Mouse (Mus musculus): ENCODE measurements around the gene Vps26a.
"Not testable (repeated sequence)": the region's sequence is repeated elsewhere in the genome, so short reads cannot be mapped to it uniquely, and the experiment has no call there.

Gene Vps26a

GRCm38 (mm10) chr10:62500916-62501615 lies 14.5 kb upstream of the Vps26a start:
- DNase-seq (ENCODE audit: low read depth, low spot score) = no peak

GRCm38 (mm10) chr10:62500088-62500915 lies 13.7 kb upstream of the Vps26a start:
- peak; percentile 84 for DNase-seq (ENCODE audit: low read depth, low spot score)

- DNase-seq (ENCODE audit: low read depth, low spot score) = not testable (repeated sequence)
These were observed 5.1 kb upstream of the Vps26a start for GRCm38 (mm10) chr10:62491681-62492080.

- DNase-seq (ENCODE audit: low read depth, low spot score) = peak; percentile 81
These were observed 1.7 kb upstream of the Vps26a start for GRCm38 (mm10) chr10:62488266-62488665.

- DNase-seq (ENCODE audit: low read depth, low spot score) = peak; percentile 63
These were observed 575 bp downstream of the Vps26a start for GRCm38 (mm10) chr10:62485878-62486582.

GRCm38 (mm10) chr10:62481108-62481852 lies 5.3 kb downstream of the Vps26a start:
- DNase-seq (ENCODE audit: low read depth, low spot score) = no peak

GRCm38 (mm10) chr10:62476980-62477379 lies 9.6 kb downstream of the Vps26a start:
- no peak for DNase-seq (ENCODE audit: low read depth, low spot score)

GRCm38 (mm10) chr10:62474944-62475343 lies 11.7 kb downstream of the Vps26a start:
- no peak for DNase-seq (ENCODE audit: low read depth, low spot score)

- no peak for DNase-seq (ENCODE audit: low read depth, low spot score)
These were observed 15.5 kb downstream of the Vps26a start for GRCm38 (mm10) chr10:62471105-62471504.

- peak; percentile 33 for DNase-seq (ENCODE audit: low read depth, low spot score)
These were observed 16.9 kb downstream of the Vps26a start for GRCm38 (mm10) chr10:62469736-62470135.

- DNase-seq (ENCODE audit: low read depth, low spot score) = peak; percentile 64
These were observed 25.3 kb downstream of the Vps26a start for GRCm38 (mm10) chr10:62461321-62461720.

GRCm38 (mm10) chr10:62452001-62452400 lies 34.6 kb downstream of the Vps26a start:
- not testable (repeated sequence) for DNase-seq (ENCODE audit: low read depth, low spot score)

- DNase-seq (ENCODE audit: low read depth, low spot score) = no peak
These were observed 36.3 kb downstream of the Vps26a start for GRCm38 (mm10) chr10:62450280-62450640.

GRCm38 (mm10) chr10:62449364-62450279 lies 37.0 kb downstream of the Vps26a start, which contains the start of the genes 4930507D05Rik and Supv3l1:
Gene 4930507D05Rik, plus strand, starts transcription at chr10:62449489.
Gene Supv3l1, minus strand, starts transcription at chr10:62449738.
- peak; percentile 92 for DNase-seq (ENCODE audit: low read depth, low spot score)

GRCm38 (mm10) chr10:62430427-62430826 lies 56.2 kb downstream of the Vps26a start:
- no peak for DNase-seq (ENCODE audit: low read depth, low spot score)

GRCm38 (mm10) chr10:62425081-62425871 lies 61.3 kb downstream of the Vps26a start:
- DNase-seq (ENCODE audit: low read depth, low spot score) = no peak

GRCm38 (mm10) chr10:62422255-62422654 lies 64.3 kb downstream of the Vps26a start, which contains the start of gene Hkdc1:
Gene Hkdc1, minus strand, starts transcription at chr10:62422491.
- DNase-seq (ENCODE audit: low read depth, low spot score) = no peak

GRCm38 (mm10) chr10:62421127-62421526 lies 65.5 kb downstream of the Vps26a start:
- no peak for DNase-seq (ENCODE audit: low read depth, low spot score)

- DNase-seq (ENCODE audit: low read depth, low spot score) = no peak
These were observed 66.2 kb downstream of the Vps26a start for GRCm38 (mm10) chr10:62420399-62420798.
